Mouse (Mus musculus) brain, embryonic 14.5 days (tissue): ENCODE data around the gene Dnal4.

Experiments
- CTCF ChIP-seq: fragments of 200-500 bp; IDR thresholded peaks from 2 replicates; pipeline ENCODE4 v1.5.1; 2012; ENCODE audit warnings: inconsistent platforms, mild to moderate bottlenecking, moderate library complexity, borderline replicate concordance; ENCODE audit not compliant: insufficient read depth, insufficient read length; ENCODE audit errors: extremely low read depth
- POLR2A ChIP-seq: fragments of 200-500 bp; IDR thresholded peaks from 2 replicates; pipeline ENCODE4 v1.6.1; 2012; ENCODE audit warnings: mild to moderate bottlenecking, inconsistent platforms, borderline replicate concordance; ENCODE audit not compliant: poor library complexity, insufficient read depth, insufficient read length, severe bottlenecking; ENCODE audit errors: extremely low read depth

GRCm38 (mm10) chr15:79734311-79734710 lies 43.3 kb downstream of the Dnal4 start:
- no peak for TF ChIP-seq CTCF
- TF ChIP-seq POLR2A = no peak
